Mouse (Mus musculus) left cerebral cortex, postnatal 10 days (tissue): Measurements from ENCODE around the gene Gm20388. TPM values are rescaled to one million over a fixed set of nuclear protein-coding genes. Genes with fewer than 3 reads are reported as not detected.
A peak's percentile ranks its signal among the peaks of the same experiment; 100 is the strongest.

Source experiments
- DNase-seq, 2 experiments: peaks; one replicate each; pipeline ENCODE4 v3.0.0; 2021 to 2022; ENCODE audit warnings: low spot score in 2 of 2, mixed read lengths in 1 of 2; ENCODE audit errors: extremely low spot score in 1 of 2
- intact Hi-C: fragments of 180-260 bp; cut with DNase I; formaldehyde crosslinking; loops from one replicate; pipeline ENCODE4 v1.15.1; 2025
- total RNA-seq, 2 experiments: library from RNA; stranded (reverse); gene quantifications; 2 replicates each; pipeline ENCODE4 v1.2.3; 2021

Gene Gm20388
- total RNA-seq, 2 experiments from 2014 or later, result 4.4 to 9.0 TPM

DNA sequence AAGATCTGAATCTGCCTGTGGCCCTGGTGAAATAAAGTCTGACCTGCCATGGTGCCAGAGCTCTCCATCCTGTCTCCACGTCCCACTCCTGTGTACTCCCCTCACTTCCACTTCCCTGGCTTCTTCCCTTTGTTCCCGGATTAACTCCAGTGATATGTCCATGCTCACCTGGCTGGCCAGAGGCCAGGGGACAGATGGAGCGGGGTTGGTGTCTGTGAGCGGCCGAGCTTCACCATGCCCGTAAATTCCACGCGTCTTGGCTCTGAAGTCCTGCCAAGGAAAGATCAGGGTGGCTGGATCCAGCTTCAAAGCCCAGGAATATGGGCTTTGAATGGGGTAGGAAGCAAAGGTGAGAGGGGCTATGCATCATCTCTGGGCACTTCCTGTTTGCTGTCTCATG lies 256.5 kb downstream of the Gm20388 start:
- no peak for DNase-seq
- intact Hi-C loops, result no loop called here

DNA sequence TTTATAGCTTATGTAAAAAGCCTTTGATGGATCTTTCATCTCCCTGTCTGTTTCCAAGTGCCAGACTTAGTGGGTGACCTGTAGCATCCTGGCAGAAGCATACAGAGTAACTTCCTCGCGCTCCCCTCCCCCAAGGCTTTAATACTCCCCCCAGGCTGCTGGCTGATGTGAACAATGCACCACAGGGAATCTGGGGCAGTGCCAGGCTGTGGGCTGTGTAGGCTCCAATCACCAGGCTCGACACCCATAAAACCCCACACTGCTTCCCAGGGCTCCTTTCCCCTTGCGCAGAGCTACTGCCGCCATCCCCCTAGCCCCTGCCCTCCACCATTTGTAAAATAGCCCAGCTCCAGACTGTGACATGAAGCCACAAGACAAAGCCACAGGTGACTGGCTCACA lies 257.2 kb downstream of the Gm20388 start:
- DNase-seq, result peak in 1 of 2 experiments; percentile 80
- intact Hi-C loops, result no loop called here

DNA sequence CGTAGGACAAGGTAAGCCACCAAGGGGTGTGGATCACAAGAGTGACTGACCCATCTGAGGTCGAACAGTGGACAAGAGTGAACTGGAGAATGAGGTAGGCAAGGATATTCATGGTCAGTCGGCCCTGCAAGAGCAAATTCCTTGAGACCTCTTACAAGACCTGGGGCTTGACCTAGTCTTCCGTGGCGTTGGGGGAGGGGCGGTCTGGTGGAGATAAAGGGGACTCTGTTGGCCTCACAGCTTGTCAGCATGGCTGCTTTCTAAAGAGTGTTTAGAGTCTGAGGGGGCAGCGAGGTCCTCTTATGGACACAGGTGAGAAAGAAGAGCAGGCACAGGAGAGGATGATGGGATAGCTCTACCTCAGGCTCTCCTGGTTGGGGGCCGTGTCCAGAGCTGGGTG lies 258.5 kb downstream of the Gm20388 start:
- intact Hi-C loops, result no loop called here

DNA sequence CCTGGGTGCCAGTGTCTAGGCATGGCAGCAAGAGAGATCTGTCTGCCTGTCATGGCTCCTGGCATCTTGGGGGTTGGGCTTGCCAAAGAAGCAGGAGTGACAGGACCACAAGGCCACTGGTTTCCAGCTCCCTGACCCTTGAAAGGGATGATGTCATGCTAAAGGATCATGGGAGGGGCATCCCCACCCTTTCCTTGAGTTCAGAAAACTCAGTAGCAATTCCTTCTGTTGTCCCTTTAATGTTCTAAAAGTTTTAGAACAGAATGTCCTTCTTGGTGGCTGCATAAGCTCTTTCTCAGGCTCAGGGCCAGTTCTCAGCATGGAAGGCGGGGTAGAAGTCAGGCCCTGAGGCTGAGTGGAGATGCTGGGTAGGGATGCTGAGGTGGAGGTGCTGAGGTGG lies 262.6 kb downstream of the Gm20388 start:
- DNase-seq, result no peak
- intact Hi-C loops, result loop anchor here (10.0 kb wide), 1 partner anchor 92 kb away; no protein-coding TSS in a partner anchor

More for the DNA sequence above, 258.5 kb downstream of the Gm20388 start:
- no peak for DNase-seq

DNA sequence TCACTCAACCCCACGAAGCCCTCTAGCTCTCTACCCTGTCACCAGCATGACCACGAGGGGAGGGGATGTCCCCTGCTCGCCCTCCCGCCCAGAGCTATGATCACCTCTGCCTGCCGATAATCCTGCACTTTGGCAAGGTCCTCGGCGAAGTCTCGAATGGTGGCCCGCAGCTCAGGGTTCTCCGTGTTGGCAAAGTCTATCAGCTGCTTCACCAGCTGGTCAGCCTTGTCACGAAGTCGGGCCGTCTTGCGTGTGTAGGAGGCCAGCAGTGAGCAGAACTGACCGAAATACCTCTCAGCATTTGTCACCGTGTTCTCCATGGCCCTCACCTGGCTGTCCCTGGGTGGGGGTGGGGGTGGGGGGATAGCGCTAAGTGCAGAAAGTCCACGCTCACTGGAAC lies 264.0 kb downstream of the Gm20388 start:
- intact Hi-C loops, result loop anchor here (5.0 to 10.0 kb wide), 3 partner anchors 43 to 433 kb away; no protein-coding TSS in a partner anchor

DNA sequence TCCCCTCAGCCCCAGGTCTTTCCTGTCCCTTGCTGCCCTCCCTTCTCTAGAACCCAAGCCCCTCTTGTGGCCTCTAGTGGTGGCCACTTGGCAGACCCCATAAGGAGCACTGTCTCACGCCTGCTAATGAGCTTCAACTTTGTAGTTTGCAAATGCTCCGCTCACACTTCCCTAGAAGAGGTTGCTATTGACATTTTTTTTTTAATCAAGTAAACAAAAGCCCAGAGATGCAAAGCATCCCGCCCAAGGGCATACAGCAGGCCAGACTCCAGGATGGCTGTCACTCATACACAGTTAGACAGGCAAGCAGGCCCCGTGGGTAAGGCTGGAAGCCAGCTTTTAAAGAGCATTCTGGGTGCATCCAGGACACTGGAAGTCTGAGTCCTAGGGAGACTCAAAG lies 266.0 kb downstream of the Gm20388 start:
- intact Hi-C loops, result loop anchor here (5.0 to 10.0 kb wide), 3 partner anchors 41 to 431 kb away; no protein-coding TSS in a partner anchor
- DNase-seq, result no peak

More for the DNA sequence above, 264.0 kb downstream of the Gm20388 start:
- no peak for DNase-seq

DNA sequence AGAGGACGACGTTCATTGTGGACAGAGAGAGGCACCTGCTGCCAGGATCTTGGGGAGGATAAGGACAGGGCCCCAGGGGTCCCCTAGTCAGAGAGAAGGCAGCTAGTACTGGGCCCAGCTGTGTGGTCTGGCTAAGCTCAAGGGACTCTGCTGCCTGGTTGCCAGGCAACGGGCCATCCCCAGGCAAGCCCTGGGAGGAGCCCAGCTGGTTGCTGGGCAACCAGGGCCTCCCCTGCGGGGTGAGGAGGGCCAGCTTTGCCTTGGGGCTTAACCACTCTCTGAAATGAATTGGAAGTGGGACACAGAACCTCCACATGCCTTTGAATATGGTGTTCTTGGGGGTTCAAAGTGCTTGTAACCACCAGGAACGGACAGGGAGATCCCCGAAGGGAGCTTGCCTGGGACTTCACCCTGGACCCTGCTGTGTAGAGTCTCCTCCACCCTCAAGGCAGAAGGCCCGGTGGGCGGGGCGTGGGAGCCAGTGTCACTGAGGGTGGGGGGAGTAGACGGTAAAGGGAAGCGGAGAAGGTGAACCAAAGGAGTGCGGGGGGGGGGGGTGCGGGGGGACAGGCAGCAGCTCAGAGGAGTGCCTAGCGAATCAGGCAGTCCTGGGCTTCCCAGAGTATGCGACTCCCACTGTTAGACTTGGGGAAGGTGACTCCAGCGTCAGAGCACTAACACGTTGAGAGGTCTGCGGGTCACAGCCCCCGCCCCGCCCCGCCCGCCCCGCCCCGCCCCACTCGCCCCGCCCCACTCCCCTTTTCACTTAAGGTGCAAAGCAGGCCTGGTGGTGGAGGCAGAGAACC lies 266.9 kb downstream of the Gm20388 start, which contains the start of gene Fam92b:
Fam92b (minus strand) TSS at position 149 of the 806 bp plus-strand sequence.
- DNase-seq, result peak; percentile 58 to 85
- intact Hi-C loops, result loop anchor here (5.0 to 10.0 kb wide), 3 partner anchors 40 to 430 kb away; no protein-coding TSS in a partner anchor

DNA sequence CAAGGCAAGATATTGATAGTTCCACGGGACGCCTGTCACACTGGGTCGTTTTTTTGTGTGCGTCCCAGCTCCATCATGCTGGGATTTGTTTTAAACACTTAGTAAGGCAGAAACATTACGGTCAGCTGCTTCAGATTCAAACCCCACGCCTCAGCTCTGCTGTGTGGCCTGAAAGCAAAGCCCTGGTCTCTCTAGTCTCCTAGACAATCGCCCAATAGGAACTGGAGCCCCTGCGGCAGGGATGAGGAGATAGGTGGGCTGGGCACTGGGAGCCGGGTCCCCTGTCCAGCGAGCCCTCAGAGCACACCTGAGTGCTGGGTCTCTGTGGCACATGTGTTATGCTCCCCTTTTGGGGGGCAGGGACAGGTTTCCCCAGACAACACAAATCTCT lies 267.5 kb downstream of the Gm20388 start:
- DNase-seq, result no peak
- intact Hi-C loops, result loop anchor here (5.0 to 10.0 kb wide), 3 partner anchors 39 to 429 kb away; no protein-coding TSS in a partner anchor

DNA sequence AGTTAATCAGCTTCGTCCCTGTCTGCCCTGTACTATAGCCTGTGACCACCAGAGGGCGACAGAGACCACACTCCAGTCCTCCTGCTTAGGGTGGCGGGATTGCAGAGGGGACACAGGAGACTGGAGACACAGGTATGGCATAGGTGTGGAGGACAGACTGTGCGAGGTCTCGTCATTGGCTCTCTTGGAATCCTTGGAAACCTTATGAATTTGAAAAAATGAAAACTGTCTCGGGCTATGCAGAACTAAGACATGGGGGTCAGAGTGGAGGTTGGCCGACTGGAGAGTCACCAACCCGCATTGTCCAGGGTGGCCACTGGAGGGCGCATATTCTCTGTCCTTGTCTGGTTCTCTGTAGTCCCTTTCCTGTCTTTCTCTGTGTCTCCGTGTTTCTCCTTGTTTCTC lies 268.4 kb downstream of the Gm20388 start:
- peak; percentile 84 to 87 for DNase-seq
- intact Hi-C loops, result loop anchor here (5.0 to 10.0 kb wide), 3 partner anchors 38 to 428 kb away; no protein-coding TSS in a partner anchor

DNA sequence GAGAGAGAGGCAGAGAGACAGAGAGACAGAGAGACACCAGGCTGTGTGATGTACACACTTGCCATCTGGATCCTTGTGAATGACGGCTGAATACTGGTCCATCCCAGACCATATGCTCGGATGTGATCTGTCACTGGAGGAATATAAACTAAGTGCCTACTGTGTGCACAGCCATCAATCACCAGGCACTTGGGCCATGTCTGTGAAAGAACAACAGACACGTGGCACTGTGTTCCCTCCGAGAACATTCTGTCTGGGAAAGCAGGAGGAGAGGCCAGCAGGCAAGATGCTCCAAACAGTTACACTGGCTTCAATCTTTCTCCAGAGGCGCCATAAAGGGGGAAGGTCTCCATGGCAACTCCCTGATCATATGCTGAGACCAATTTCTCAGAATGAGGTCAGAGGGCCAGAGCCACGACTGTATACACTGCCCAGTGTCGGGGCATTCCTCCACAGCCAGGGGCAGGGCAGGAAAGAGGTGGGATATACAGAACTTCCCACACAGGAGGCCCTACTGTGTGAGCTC lies 269.9 kb downstream of the Gm20388 start:
- intact Hi-C loops, result loop anchor here (10.0 kb wide), 1 partner anchor 104 kb away; no protein-coding TSS in a partner anchor
- DNase-seq, result no peak

DNA sequence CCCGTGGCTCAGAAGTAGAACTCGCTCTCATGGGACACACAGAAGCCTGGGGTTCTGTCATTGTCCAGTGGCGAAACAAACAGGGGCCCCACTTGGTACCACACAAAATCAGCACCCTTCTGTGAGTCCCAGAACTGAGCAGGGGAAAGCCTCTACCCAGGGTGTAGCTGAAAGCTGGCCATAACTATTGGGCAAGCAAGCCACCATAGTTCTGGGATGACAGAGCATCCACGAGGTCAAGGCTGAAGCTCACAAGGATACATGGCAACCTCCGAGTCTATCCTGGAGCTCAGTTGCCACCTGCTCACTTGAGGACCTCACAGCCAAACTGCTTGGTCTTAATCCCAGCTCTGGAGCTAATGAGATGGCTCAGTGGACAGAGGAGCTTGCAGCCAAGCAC lies 270.6 kb downstream of the Gm20388 start:
- no peak for DNase-seq
- intact Hi-C loops, result loop anchor here (10.0 kb wide), 1 partner anchor 104 kb away; no protein-coding TSS in a partner anchor

DNA sequence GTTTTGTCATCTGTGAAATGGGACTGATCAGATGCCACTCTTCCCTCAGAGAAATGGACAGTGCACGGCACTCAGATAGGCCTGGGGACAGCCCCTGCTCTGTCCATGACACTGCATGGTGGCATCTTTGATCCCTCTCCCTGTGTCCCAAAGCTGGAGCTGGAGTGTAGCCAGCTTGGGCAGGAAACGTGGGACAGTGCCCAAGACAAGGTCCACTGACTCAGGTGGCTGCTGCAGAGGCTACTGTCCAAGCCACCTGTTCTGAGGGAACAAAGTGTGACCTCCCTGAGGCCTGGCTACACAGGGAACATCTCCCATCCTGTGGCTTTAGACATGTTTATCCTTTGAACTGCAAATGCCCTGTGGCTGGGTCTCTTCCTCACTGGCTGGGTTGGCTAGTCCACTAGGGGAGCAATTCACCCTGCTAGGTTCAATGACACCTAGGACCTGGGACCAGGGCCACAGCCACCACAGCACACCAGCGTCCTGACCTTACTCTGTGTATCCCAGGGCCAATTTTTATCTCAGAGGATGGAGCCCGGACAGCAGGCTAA lies 271.3 kb downstream of the Gm20388 start:
- intact Hi-C loops, result loop anchor here (10.0 kb wide), 1 partner anchor 103 kb away; no protein-coding TSS in a partner anchor
- no peak for DNase-seq

DNA sequence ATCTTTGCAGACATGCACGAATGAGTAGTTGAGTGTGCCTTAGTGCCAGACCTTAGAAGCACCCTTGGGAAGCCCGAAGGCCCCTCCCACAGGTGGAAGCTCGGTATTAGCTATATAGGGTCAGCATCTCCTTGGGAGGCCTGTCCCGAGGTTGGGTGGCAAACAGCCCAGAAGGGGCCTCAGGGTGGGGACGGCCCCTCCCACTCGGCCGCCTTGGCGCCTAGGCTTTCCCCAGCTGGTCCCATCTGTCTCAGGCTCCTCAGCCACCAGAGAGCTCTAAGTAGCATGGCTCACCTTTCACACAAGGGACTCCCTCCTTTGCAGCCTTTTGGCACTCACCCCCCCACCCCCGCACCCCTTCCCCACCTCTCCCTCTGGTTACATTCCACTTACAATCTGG lies 273.7 kb downstream of the Gm20388 start:
- intact Hi-C loops, result loop anchor here (10.0 kb wide), 1 partner anchor 100 kb away; no protein-coding TSS in a partner anchor
- DNase-seq, result no peak

DNA sequence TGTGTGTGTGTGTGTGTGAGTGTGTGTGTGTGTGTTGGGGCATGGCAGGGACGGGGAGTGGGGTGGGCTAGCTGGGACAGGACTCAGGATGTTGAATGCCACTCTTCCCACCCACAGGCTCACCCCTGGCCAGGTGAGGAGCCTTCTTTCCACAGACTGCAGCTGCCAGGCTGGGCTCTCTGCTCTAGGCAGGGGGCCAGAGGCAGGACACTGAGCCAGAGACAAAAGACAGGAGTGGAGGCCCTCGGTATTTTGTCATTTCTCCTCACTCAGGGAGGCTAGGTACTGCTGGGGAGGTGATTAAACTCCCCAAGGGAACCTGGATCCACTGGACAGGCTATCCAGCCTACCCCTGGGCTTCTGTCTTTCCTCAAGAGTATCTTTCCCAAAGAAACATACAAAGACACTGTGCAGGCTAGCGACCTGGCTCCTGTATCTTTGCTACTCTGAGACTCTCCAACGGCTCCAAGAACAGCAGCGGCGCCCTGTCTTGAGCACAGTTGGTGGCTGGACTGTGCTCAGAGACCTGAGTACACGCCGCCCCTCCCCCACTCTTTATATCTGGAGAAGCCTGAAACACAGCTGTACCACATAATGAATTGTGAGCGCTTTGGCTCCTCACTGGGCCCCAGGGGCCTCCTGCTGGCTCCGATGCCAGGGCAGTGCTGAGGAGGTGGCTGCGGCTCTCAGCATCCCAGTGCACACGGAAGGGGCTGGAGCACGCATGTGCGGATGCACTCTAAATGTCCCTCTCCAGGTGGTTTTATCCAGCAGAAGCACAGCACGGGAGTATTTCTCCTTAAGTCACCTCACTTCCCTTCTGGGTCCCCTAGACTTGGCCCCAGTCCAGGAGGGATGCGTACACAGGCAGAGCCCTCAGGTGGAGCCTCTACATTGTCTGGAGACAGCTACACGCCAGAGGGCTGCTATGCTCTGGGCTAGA lies 274.5 kb downstream of the Gm20388 start:
- intact Hi-C loops, result loop anchor here (10.0 kb wide), 1 partner anchor 100 kb away; no protein-coding TSS in a partner anchor
- DNase-seq, result peak in 1 of 2 experiments; percentile 63

DNA sequence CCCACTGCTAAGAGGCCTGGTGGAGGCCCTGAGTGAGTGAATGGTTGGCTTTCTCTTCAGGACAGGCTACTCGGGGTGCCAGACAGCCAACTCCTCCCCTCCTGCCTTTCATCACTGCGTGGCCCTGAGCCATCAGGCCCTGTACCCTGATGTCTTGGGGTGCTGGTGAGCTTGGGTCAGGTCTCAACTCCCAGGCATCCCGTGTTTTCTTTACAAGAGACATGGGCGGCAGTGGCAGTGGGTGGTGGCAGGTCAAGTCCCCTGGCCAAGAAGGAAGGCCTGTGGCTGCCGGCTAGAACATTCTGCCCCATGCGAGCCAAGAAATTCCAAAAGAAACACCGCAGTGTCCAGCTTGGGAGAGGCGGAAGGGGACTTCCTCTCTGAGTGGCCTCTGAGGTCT lies 275.8 kb downstream of the Gm20388 start:
- intact Hi-C loops, result loop anchor here (10.0 kb wide), 1 partner anchor 98 kb away; no protein-coding TSS in a partner anchor
- peak in 1 of 2 experiments; percentile 56 for DNase-seq

DNA sequence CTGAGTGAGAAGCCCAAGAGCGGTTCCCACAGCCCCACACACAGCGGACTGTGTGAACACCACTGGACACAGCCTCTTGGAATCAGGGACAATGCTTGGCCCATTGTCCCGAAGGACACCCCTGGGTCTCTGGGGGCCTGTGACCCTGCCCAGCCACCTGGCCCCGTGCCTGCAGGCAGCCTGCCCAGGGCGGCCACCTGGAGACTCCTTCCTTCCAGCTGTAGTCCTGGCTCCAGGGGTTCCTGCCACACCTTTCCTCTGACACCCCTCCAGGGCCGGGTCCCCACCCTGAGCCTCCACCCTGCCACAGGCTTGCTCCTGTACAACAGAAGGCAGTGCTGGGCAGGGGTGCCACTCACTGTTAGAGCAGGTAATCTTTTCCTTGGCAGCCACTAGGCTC lies 277.9 kb downstream of the Gm20388 start:
- intact Hi-C loops, result loop anchor here (10.0 kb wide), 1 partner anchor 96 kb away; no protein-coding TSS in a partner anchor
- peak in 1 of 2 experiments; percentile 83 for DNase-seq

DNA sequence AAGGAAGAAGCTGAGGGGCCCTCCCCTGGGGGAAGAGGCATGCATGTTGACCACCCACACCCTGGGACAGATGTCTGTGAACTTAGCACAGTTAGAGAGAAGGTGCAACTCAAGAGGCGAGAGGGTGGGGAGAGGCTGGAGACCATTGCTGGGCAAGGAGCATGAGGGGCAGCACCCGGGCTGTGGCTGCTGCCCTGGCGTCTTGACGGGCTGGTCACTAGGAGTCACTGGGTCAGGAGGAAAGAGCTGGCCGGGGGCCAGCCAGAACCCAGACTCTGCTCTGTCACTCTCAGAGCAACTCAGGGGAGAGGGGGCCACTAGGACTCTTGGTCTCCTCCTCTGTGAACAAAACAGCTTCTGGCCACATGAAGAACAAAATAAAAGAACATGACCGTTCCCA lies 278.8 kb downstream of the Gm20388 start:
- DNase-seq, result peak in 1 of 2 experiments; percentile 30
- intact Hi-C loops, result loop anchor here (10.0 kb wide), 1 partner anchor 95 kb away; no protein-coding TSS in a partner anchor
